Mouse (Mus musculus) bone marrow macrophage, adult 2 months (primary cell): ENCODE data around the gene Ubxn11. TPM values are rescaled to one million over a fixed set of nuclear protein-coding genes. Genes with fewer than 3 reads are reported as not detected.

ENCODE experiments used
- H3K27ac ChIP-seq: 2 replicates; pipeline ENCODE4 v1.5.1; 2012; ENCODE audit warnings: low read depth, low read length; ENCODE audit not compliant: insufficient read depth
- H3K4me1 ChIP-seq: 2 replicates; pipeline ENCODE4 v1.6.1; 2012; ENCODE audit warnings: low read length; ENCODE audit not compliant: control insufficient read depth, insufficient read depth
- H3K4me3 ChIP-seq: 2 replicates; pipeline ENCODE4 v1.5.1; 2012; ENCODE audit warnings: mild to moderate bottlenecking, low read length, moderate library complexity; ENCODE audit not compliant: insufficient read depth
- CTCF ChIP-seq: IDR thresholded peaks from 2 replicates; pipeline ENCODE4 v1.5.1; 2012; ENCODE audit warnings: low read depth, mild to moderate bottlenecking, low read length, moderate library complexity
- POLR2A ChIP-seq: IDR thresholded peaks from 2 replicates; pipeline ENCODE4 v1.6.1; 2012; ENCODE audit warnings: mild to moderate bottlenecking, low read depth, low read length, borderline replicate concordance
- polyA plus RNA-seq: library from polyadenylated mRNA; stranded (reverse); fragments of >200 nt; gene quantifications from 2 replicates; pipeline ENCODE4 v1.2.4, GENCODE M21; 2012; ENCODE audit not compliant: missing spikeins, insufficient read depth, insufficient read length

Gene Ubxn11
- polyA plus RNA-seq, 1 experiment = 5.8 TPM

GRCm38 (mm10) chr4:134123680-134124551 is 21.5 kb downstream of the Ubxn11 start:
- Histone ChIP-seq H3K27ac (peak overlapping the region; percentile 43), H3K4me1 (peaks cover 52% of the 10 kb centered on the region), H3K4me3 (peak overlapping the region; percentile 18)
- peak; percentile 81 for TF ChIP-seq CTCF
- no peak for TF ChIP-seq POLR2A

- Histone ChIP-seq H3K4me3 (no peak overlapping the region), H3K4me1 (peaks cover 48% of the 10 kb centered on the region), H3K27ac (peak overlapping the region; percentile 80)
- TF ChIP-seq CTCF = no peak
Measured at GRCm38 (mm10) chr4:134125383-134126060, 23.2 kb downstream of the Ubxn11 start.

- H3K4me3 ChIP-seq = peak overlapping the region; percentile 70
Measured at GRCm38 (mm10) chr4:134126300-134127120, 24.1 kb downstream of the Ubxn11 start.

GRCm38 (mm10) chr4:134127121-134127455 is 24.7 kb downstream of the Ubxn11 start:
- Histone ChIP-seq H3K27ac (peak overlapping the region; percentile 80), H3K4me3 (peak overlapping the region; percentile 70), H3K4me1 (peaks cover 53% of the 10 kb centered on the region)
- TF ChIP-seq POLR2A (no peak), CTCF (no peak)

More at GRCm38 (mm10) chr4:134126300-134127120, 24.1 kb downstream of the Ubxn11 start:
- Histone ChIP-seq H3K27ac (peak overlapping the region; percentile 80), H3K4me1 (peaks cover 49% of the 10 kb centered on the region)
- TF ChIP-seq POLR2A (0 out of 2 replicates have a peak, but pooled peaks have one; percentile 7), CTCF (no peak)

GRCm38 (mm10) chr4:134127793-134128192 is 25.4 kb downstream of the Ubxn11 start:
- peak overlapping the region; percentile 80 for H3K27ac ChIP-seq
- TF ChIP-seq CTCF (no peak), POLR2A (no peak)
- peaks cover 60% of the 10 kb centered on the region for H3K4me1 ChIP-seq
- peak overlapping the region; percentile 70 for H3K4me3 ChIP-seq

GRCm38 (mm10) chr4:134128221-134128982 is 26.0 kb downstream of the Ubxn11 start, which contains the start of gene Sh3bgrl3:
Gene Sh3bgrl3 (minus strand): TSS chr4:134128789.
- H3K4me1 ChIP-seq = peaks cover 65% of the 10 kb centered on the region
- peak within 1 kb of the TSS; percentile 95 for H3K27ac ChIP-seq
- TF ChIP-seq CTCF (no peak), POLR2A (no peak)
- H3K4me3 ChIP-seq = peak within 1 kb of the TSS; percentile 70

- Histone ChIP-seq H3K4me1 (peaks cover 61% of the 10 kb centered on the region), H3K27ac (peak overlapping the region; percentile 95), H3K4me3 (peak overlapping the region; percentile 70)
- TF ChIP-seq POLR2A = 0 out of 2 replicates have a peak, but pooled peaks have one; percentile 15
- no peak for TF ChIP-seq CTCF
Measured at GRCm38 (mm10) chr4:134128983-134129362, 26.6 kb downstream of the Ubxn11 start.

- peak overlapping the region; percentile 70 for H3K4me3 ChIP-seq
- peak overlapping the region; percentile 95 for H3K27ac ChIP-seq
Measured at GRCm38 (mm10) chr4:134129482-134129881, 27.1 kb downstream of the Ubxn11 start.

GRCm38 (mm10) chr4:134132117-134132516 is 29.7 kb downstream of the Ubxn11 start:
- TF ChIP-seq POLR2A (no peak), CTCF (no peak)
- H3K27ac ChIP-seq = peak overlapping the region; percentile 3; the same call in 1 of the 2 replicates
- H3K4me1 ChIP-seq = peaks cover 35% of the 10 kb centered on the region

More at GRCm38 (mm10) chr4:134129482-134129881, 27.1 kb downstream of the Ubxn11 start:
- TF ChIP-seq CTCF (no peak), POLR2A (no peak)
- H3K4me1 ChIP-seq = peaks cover 56% of the 10 kb centered on the region

More at GRCm38 (mm10) chr4:134132117-134132516, 29.7 kb downstream of the Ubxn11 start:
- H3K4me3 ChIP-seq = no peak overlapping the region
